Mouse (Mus musculus): ENCODE data around the gene 4930519P11Rik. TPM values are rescaled to one million over a fixed set of nuclear protein-coding genes. Genes with fewer than 3 reads are reported as not detected.

The 4930519P11Rik gene
- total RNA-seq, 2 experiments from 2014 or later, result 0.63 TPM; not detected in 1

Other genes starting within 250 kb of the 4930519P11Rik start
- 10 to 100 TPM; 11.0 to 13.9 TPM for gene Cdk5rap1, start 240.4 kb downstream of the 4930519P11Rik start, total RNA-seq (2021)
- gene Snta1, start 205.3 kb downstream of the 4930519P11Rik start, total RNA-seq (2021), result 10 to 100 TPM; 22.1 to 26.5 TPM
- 10 to 100 TPM; 30.7 to 40.9 TPM for gene Cbfa2t2, start 177.0 kb downstream of the 4930519P11Rik start, total RNA-seq (2021)
- under 1 TPM in 1 of 2 experiments, not detected in 1; 0.43 TPM for gene 1700003F12Rik, start 66.4 kb downstream of the 4930519P11Rik start, total RNA-seq (2021)
- gene Actl10, start 61.7 kb downstream of the 4930519P11Rik start, total RNA-seq (2021), result not detected
- gene Necab3, start 54.5 kb downstream of the 4930519P11Rik start, total RNA-seq (2021), result 1 to 10 TPM; 1.1 to 1.5 TPM
- gene E2f1, start 43.5 kb downstream of the 4930519P11Rik start, total RNA-seq (2021), result 1 to 10 TPM; 8.7 to 9.6 TPM
- gene Pxmp4, start 9.7 kb downstream of the 4930519P11Rik start, total RNA-seq (2021), result 10 to 100 TPM; 30.9 to 35.7 TPM
- gene Zfp341, start 140 bp downstream of the 4930519P11Rik start, total RNA-seq (2021), result 1 to 10 TPM; 2.6 to 3.0 TPM
- 100 to 1,000 TPM; 220 to 259 TPM for gene Chmp4b, start 38.3 kb upstream of the 4930519P11Rik start, total RNA-seq (2021)
- not detected for gene Gm14214, start 156.6 kb upstream of the 4930519P11Rik start, total RNA-seq (2021)
- 100 to 1,000 TPM; 187 to 234 TPM for gene Raly, start 177.7 kb upstream of the 4930519P11Rik start, total RNA-seq (2021)
- not detected for gene a, start 178.0 kb upstream of the 4930519P11Rik start, total RNA-seq (2021)